Mouse (Mus musculus) midbrain, embryonic 12.5 days (tissue): ENCODE data around the gene Scamp5. TPM values are rescaled to one million over a fixed set of nuclear protein-coding genes. Genes with fewer than 3 reads are reported as not detected.
A peak's percentile ranks its signal among the peaks of the same experiment; 100 is the strongest.

Source experiments
- ATAC-seq: fragments of 200-750 bp; cut with Nextera tagmentation; 2 replicates; pipeline ENCODE4 v1.8.0; 2017; ENCODE audit warnings: low read depth, moderate TSS enrichment, moderate library complexity; ENCODE audit not compliant: low FRiP score
- H3K27ac ChIP-seq: fragments of 300-500 bp; sonication (generic); replicated peaks from 2 replicates; pipeline ENCODE4 v1.5.1; 2016; ENCODE audit warnings: mild to moderate bottlenecking
- H3K27me3 ChIP-seq: fragments of 300-500 bp; sonication (generic); 2 replicates; pipeline ENCODE4 v1.6.1; 2016; ENCODE audit warnings: mild to moderate bottlenecking
- H3K36me3 ChIP-seq: fragments of 300-500 bp; sonication (generic); 2 replicates; pipeline ENCODE4 v1.6.1; 2016
- H3K4me1 ChIP-seq: fragments of 300-500 bp; sonication (generic); 2 replicates; pipeline ENCODE4 v1.6.1; 2016
- H3K4me2 ChIP-seq: fragments of 300-500 bp; sonication (generic); replicated peaks from 2 replicates; pipeline ENCODE4 v1.6.1; 2016; ENCODE audit warnings: mild to moderate bottlenecking, moderate library complexity
- H3K4me3 ChIP-seq: fragments of 300-500 bp; sonication (generic); 2 replicates; pipeline ENCODE4 v1.5.1; 2016; ENCODE audit warnings: mild to moderate bottlenecking
- H3K9ac ChIP-seq: fragments of 300-500 bp; sonication (generic); replicated peaks from 2 replicates; pipeline ENCODE4 v1.6.1; 2016; ENCODE audit warnings: mild to moderate bottlenecking, moderate library complexity
- H3K9me3 ChIP-seq: fragments of 300-500 bp; sonication (generic); 2 replicates; pipeline ENCODE4 v1.6.1; 2016; ENCODE audit warnings: mild to moderate bottlenecking
- WGBS: fragments of 180-500 bp; shearing (Covaris S2); methylation state at CpG from one replicate; pipeline ENCODE4 v1.1.7; 2016; 5-methylcytosine and 5-hydroxymethylcytosine counted together
- polyA plus RNA-seq: library from polyadenylated mRNA; unstranded; fragments of >200 nt; fragmentation: Nextera tagmentation; extraction: Ambion mirVana; gene quantifications from 2 replicates; pipeline ENCODE4 v1.2.1, GENCODE M21; 2016

Gene Scamp5
- 48.6 and 49.8 TPM in 2 replicates for polyA plus RNA-seq

DNA sequence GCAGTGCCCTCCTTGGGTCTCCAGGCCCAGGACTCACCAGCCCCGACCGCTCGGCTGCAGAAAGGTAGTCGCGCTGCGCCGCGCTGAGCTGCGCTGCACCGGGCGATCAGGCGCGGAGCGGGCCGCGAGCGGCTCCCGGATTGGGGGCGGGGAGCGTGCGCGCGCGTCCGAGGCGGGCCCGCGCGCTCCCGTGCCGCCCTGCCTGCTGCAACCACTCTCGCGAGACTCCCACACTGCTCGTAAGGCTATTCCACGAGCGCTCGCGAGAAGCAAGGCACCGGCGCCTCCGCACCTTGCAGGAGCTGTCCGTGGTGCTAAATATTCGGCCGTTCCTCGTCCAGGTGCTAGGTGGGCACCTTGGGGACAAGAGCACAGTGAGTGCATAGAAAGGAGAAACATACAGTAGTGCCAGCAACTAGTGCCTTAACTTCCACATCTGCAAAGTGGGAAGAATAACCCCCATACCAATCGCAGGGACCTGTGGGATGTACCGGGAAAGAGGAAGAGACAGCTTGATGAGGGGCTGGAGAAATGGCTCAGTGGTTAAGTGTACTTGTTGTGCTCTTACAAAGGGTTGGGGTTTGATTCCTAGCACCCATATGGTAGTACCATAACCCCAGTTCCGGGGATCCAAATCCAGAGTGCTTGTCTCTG is at the start of gene Scamp5:
Scamp5 (minus strand) TSS at position 165 of the 654 bp plus-strand sequence.
- peak within 1 kb of the TSS; percentile 73 for H3K4me3 ChIP-seq
- H3K27ac ChIP-seq, result peak within 1 kb of the TSS; percentile 80
- no peaks in the 10 kb centered on the region for H3K9me3 ChIP-seq
- no peaks in the 10 kb centered on the region for H3K36me3 ChIP-seq
- 2% methylated on average over 48 of the region's 48 CpGs for WGBS
- H3K4me1 ChIP-seq, result peaks cover 23% of the 10 kb centered on the region
- peak within 1 kb of the TSS; percentile 83 for H3K9ac ChIP-seq
- H3K27me3 ChIP-seq, result no peaks in the 10 kb centered on the region; the same call in 1 of the 2 replicates
- H3K4me2 ChIP-seq, result peak within 1 kb of the TSS; percentile 65
- peak; percentile 93 for ATAC-seq

- H3K27ac ChIP-seq, result peak overlapping the region; percentile 63
- WGBS, result 10% methylated on average over 3 of the region's 3 CpGs
Measured at GRCm38 (mm10) chr9:57517113-57517512, 49.3 kb upstream of the Scamp5 start.

GRCm38 (mm10) chr9:57510577-57510976 is 42.7 kb upstream of the Scamp5 start:
- no peaks in the 10 kb centered on the region for H3K9me3 ChIP-seq
- no peak for ATAC-seq
- no peak overlapping the region for H3K27ac ChIP-seq
- 64% methylated on average over 2 of the region's 2 CpGs for WGBS
- no peak overlapping the region for H3K4me3 ChIP-seq
- H3K9ac ChIP-seq, result no peak overlapping the region
- peaks cover 12% of the 10 kb centered on the region for H3K4me1 ChIP-seq
- no peaks in the 10 kb centered on the region for H3K36me3 ChIP-seq
- H3K27me3 ChIP-seq, result peaks cover 17% of the 10 kb centered on the region
- no peak overlapping the region for H3K4me2 ChIP-seq

More at GRCm38 (mm10) chr9:57517113-57517512, 49.3 kb upstream of the Scamp5 start:
- H3K27me3 ChIP-seq, result no peaks in the 10 kb centered on the region
- H3K36me3 ChIP-seq, result no peaks in the 10 kb centered on the region
- H3K4me2 ChIP-seq, result no peak overlapping the region
- no peak overlapping the region for H3K4me3 ChIP-seq
- H3K9ac ChIP-seq, result no peak overlapping the region
- peaks cover 13% of the 10 kb centered on the region for H3K4me1 ChIP-seq
- H3K9me3 ChIP-seq, result no peaks in the 10 kb centered on the region
- no peak; the same call in 1 of the 2 replicates for ATAC-seq

DNA sequence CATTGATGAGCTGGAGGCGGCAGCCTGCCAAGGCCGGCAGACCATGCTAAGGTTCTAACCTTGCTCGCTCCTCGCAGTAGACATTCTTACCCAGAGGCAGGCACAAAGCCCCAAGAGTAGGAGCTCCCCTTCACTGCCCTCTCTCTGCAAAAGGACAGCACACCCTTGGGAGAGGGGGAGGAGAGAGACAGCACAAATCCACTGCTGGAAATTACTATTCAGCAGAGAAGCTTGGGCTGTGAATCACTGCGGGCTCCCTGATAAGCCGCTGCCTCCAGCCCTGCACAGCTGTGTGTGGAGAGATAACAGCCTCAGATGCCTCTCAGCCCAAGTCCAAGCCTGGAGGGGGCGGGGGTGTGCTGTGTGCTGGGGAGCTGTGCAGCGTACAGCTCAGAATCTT is 37.8 kb upstream of the Scamp5 start:
- ATAC-seq, result peak; percentile 83

GRCm38 (mm10) chr9:57504891-57505290 is 37.0 kb upstream of the Scamp5 start:
- Histone ChIP-seq H3K36me3 (no peaks in the 10 kb centered on the region), H3K27ac (peak overlapping the region; percentile 84), H3K9me3 (no peaks in the 10 kb centered on the region), H3K4me3 (peak overlapping the region; percentile 43), H3K4me1 (peaks cover 49% of the 10 kb centered on the region), H3K4me2 (peak overlapping the region; percentile 72), H3K27me3 (peaks cover 74% of the 10 kb centered on the region), H3K9ac (no peak overlapping the region)
- ATAC-seq, result no peak
- 41% methylated on average over 10 of the region's 10 CpGs for WGBS

More for the DNA sequence above, 37.8 kb upstream of the Scamp5 start:
- Histone ChIP-seq H3K4me1 (peaks cover 49% of the 10 kb centered on the region), H3K27me3 (peaks cover 66% of the 10 kb centered on the region), H3K4me2 (0 out of 2 replicates have a peak overlapping the region, but pooled peaks have one; percentile 72), H3K9me3 (no peaks in the 10 kb centered on the region), H3K27ac (peak overlapping the region; percentile 84), H3K36me3 (no peaks in the 10 kb centered on the region), H3K9ac (no peak overlapping the region), H3K4me3 (peak overlapping the region; percentile 43)
- 2% methylated on average over 8 of the region's 8 CpGs for WGBS

DNA sequence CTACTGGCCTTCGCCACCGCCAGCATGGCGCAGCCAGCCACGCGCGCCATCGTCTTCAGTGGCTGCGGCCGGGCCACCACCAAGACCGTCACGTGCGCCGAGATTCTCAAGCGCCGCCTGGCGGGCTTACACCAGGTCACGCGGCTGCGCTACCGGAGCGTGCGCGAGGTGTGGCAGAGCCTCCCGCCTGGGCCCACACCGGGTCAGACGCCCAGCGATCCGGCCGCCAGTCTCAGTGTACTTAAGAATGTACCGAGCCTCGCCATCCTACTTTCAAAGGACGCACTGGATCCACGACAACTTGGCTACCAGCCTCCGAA is 36.5 kb upstream of the Scamp5 start:
- peak overlapping the region; percentile 72 for H3K4me2 ChIP-seq
- no peaks in the 10 kb centered on the region for H3K9me3 ChIP-seq
- H3K4me1 ChIP-seq, result peaks cover 49% of the 10 kb centered on the region
- H3K9ac ChIP-seq, result peak overlapping the region; percentile 35
- peak overlapping the region; percentile 84 for H3K27ac ChIP-seq
- H3K4me3 ChIP-seq, result peak overlapping the region; percentile 43
- peaks cover 79% of the 10 kb centered on the region for H3K27me3 ChIP-seq
- peak; percentile 53 for ATAC-seq
- 0% methylated on average over 34 of the region's 34 CpGs for WGBS
- H3K36me3 ChIP-seq, result no peaks in the 10 kb centered on the region

- Histone ChIP-seq H3K4me2 (peak within 1 kb of the TSS; percentile 72), H3K9ac (peak within 1 kb of the TSS; percentile 35), H3K27me3 (peaks cover 85% of the 10 kb centered on the region), H3K4me3 (peak within 1 kb of the TSS; percentile 43), H3K36me3 (no peaks in the 10 kb centered on the region), H3K9me3 (no peaks in the 10 kb centered on the region), H3K4me1 (peaks cover 49% of the 10 kb centered on the region), H3K27ac (peak within 1 kb of the TSS; percentile 84)
- under 1% methylated on average over 43 of the region's 46 CpGs for WGBS
- ATAC-seq, result peak; percentile 57
Measured at GRCm38 (mm10) chr9:57503622-57504380, 35.9 kb upstream of the Scamp5 start, which contains the start of gene Rpp25. Gene Rpp25, plus strand, starts transcription at chr9:57504026.

DNA sequence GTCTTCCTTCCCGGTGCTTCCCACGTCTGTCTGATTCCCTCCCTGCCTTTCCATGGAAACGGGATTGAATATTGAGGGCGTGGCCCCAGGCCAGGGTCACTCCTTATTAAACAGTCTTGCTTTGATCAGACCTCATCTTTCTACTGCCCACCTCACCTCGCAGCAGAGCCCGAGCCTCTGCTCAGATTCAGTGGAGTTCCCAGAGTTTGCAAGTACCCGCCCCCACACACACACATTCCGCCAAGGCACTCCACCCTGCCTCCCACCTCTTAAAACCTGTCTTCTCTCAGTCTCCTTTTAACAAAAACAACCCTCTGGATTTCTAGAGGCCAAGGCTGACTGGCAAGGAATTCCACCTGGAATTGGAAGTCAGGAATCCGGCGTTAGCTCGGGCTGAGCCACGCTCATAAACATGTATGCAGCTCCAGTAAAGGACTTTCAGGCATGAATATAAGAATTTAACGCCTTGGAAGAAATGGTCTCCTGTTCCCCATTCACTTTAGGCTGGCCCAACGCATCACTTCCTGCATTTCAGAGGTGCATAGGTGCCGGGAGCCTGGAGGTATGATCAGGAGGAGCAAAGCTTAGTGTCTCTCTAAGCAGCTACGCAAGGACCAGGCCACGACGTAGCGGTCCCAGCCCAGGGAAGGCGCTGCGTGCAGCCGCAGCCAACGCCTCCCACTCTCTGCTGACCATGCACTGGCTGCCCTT is 35.2 kb upstream of the Scamp5 start:
- peak overlapping the region; percentile 72 for H3K4me2 ChIP-seq
- H3K4me1 ChIP-seq, result peaks cover 53% of the 10 kb centered on the region
- H3K27ac ChIP-seq, result peak overlapping the region; percentile 2; the same call in 1 of the 2 replicates
- peaks cover 89% of the 10 kb centered on the region for H3K27me3 ChIP-seq
- no peaks in the 10 kb centered on the region for H3K36me3 ChIP-seq
- H3K9me3 ChIP-seq, result no peaks in the 10 kb centered on the region
- H3K9ac ChIP-seq, result no peak overlapping the region
- peak overlapping the region; percentile 43 for H3K4me3 ChIP-seq
- ATAC-seq, result no peak
- WGBS, result 2% methylated on average over 23 of the region's 23 CpGs

DNA sequence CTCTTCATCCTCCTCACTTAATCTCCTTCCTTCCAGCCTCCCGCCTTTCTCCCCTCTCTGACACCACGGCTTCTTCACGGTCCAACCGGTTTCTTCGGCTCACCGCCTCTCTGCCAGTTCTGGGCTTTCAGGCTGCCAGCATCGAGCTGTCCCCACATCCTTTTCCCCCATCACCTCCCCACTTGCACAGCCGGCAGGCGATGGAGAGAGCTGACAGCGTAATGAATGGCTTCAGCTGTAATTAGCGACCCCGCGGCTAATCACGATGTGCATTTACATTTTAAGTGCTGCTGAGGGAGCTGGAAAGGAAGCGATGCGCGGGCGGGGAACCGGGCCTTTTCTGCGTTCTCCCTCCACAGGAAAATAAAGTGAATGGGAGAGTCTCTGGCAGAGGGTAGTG is 34.0 kb upstream of the Scamp5 start:
- H3K9me3 ChIP-seq, result no peaks in the 10 kb centered on the region
- WGBS, result under 1% methylated on average over 20 of the region's 20 CpGs
- peak overlapping the region; percentile 43; the same call in 1 of the 2 replicates for H3K9ac ChIP-seq
- H3K36me3 ChIP-seq, result no peaks in the 10 kb centered on the region
- H3K4me3 ChIP-seq, result peak overlapping the region; percentile 19
- ATAC-seq, result no peak
- peaks cover 53% of the 10 kb centered on the region for H3K4me1 ChIP-seq
- H3K27me3 ChIP-seq, result peaks cover 88% of the 10 kb centered on the region
- H3K4me2 ChIP-seq, result peak overlapping the region; percentile 72
- H3K27ac ChIP-seq, result peak overlapping the region; percentile 64

DNA sequence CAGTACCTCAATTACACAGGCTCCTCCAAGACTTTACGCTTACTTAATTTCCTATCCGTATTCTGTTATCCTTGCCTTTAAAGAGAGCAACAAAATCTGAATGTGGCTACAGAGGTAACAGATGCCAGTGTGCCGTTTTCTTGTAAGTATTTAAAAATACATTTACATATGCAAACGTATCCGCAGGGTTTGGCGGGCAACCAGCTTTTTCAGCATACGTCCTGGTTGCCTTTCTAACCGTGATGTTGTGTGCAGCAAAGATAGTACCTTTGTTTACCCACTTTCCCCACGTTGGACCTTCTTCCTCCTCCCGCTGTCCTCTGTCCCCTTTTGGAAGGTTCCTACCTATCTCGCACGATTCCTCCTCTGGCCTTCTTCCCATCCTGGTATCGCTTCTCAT is 33.6 kb upstream of the Scamp5 start:
- 4% methylated on average over 13 of the region's 13 CpGs for WGBS
- H3K27me3 ChIP-seq, result peaks cover 84% of the 10 kb centered on the region
- no peaks in the 10 kb centered on the region for H3K36me3 ChIP-seq
- H3K27ac ChIP-seq, result peak overlapping the region; percentile 64
- peak overlapping the region; percentile 72 for H3K4me2 ChIP-seq
- ATAC-seq, result no peak
- H3K9ac ChIP-seq, result peak overlapping the region; percentile 43; the same call in 1 of the 2 replicates
- H3K9me3 ChIP-seq, result no peaks in the 10 kb centered on the region
- peaks cover 53% of the 10 kb centered on the region for H3K4me1 ChIP-seq
- H3K4me3 ChIP-seq, result peak overlapping the region; percentile 19

DNA sequence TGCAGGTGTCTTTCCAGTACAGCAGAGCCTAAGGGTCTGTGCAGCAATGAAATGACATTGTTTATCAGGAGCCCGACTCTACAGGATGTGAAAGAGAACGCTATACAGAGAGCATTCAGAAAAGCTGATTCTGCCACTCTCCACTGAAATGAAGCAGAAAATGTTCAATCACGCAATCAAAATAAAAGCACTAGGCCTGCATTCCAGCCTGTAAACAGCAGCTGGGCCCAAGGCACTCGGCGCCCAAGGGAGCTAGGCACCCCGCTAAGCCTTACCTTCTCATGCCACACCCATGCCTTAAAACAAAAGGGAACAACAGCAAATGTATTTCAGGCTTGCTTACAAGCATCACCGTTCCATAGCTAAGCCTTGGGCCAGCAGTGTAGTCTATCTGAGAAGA is 30.7 kb upstream of the Scamp5 start:
- WGBS, result 56% methylated on average over 7 of the region's 7 CpGs
- peaks cover 31% of the 10 kb centered on the region for H3K4me1 ChIP-seq

More for the DNA sequence above, 30.7 kb upstream of the Scamp5 start:
- Histone ChIP-seq H3K9me3 (no peaks in the 10 kb centered on the region), H3K4me3 (no peak overlapping the region), H3K4me2 (no peak overlapping the region), H3K36me3 (no peaks in the 10 kb centered on the region), H3K27ac (peak overlapping the region; percentile 56), H3K9ac (no peak overlapping the region), H3K27me3 (peaks cover 55% of the 10 kb centered on the region)
- ATAC-seq, result no peak
